Mouse (Mus musculus): Measurements from ENCODE around the gene Gpr84. TPM values are rescaled to one million over a fixed set of nuclear protein-coding genes. Genes with fewer than 3 reads are reported as not detected.

The Gpr84 gene
- polyA plus RNA-seq, 1 experiment = 2.3 TPM

- no peak for TF ChIP-seq CTCF (IDR thresholded peaks at IDR 0.05; ENCODE audit: control insufficient read depth, insufficient read depth, low read length)
- no peak for TF ChIP-seq POLR2A (IDR thresholded peaks at IDR 0.05; ENCODE audit: borderline replicate concordance, control insufficient read depth, low read depth, low read length)
- no peak overlapping the region for H3K27ac ChIP-seq (ENCODE audit: control insufficient read depth, insufficient read depth, low read depth, low read length, poor library complexity)
- H3K4me1 ChIP-seq (ENCODE audit: control insufficient read depth, insufficient read depth, low read length) = no peaks in the 10 kb centered on the region; the same call in none of the 2 replicates
- 43% methylated on average over 2 of the region's 2 CpGs for WGBS
- no peak overlapping the region for H3K4me3 ChIP-seq (replicated peaks; ENCODE audit: control insufficient read depth, low read depth, low read length)
Observed at GRCm38 (mm10) chr15:103301046-103301445, 9.4 kb downstream of the Gpr84 start.

- TF ChIP-seq POLR2A (IDR thresholded peaks at IDR 0.05; ENCODE audit: borderline replicate concordance, control insufficient read depth, low read depth, low read length) = no peak
- no peak for TF ChIP-seq CTCF (IDR thresholded peaks at IDR 0.05; ENCODE audit: control insufficient read depth, insufficient read depth, low read length)
- 67% methylated on average over 2 of the region's 2 CpGs for WGBS
- Histone ChIP-seq H3K4me3 (replicated peaks; ENCODE audit: control insufficient read depth, low read depth, low read length) (no peak overlapping the region), H3K27ac (ENCODE audit: control insufficient read depth, insufficient read depth, low read depth, low read length, poor library complexity) (no peak overlapping the region), H3K4me1 (ENCODE audit: control insufficient read depth, insufficient read depth, low read length) (no peaks in the 10 kb centered on the region; the same call in none of the 2 replicates)
Observed at GRCm38 (mm10) chr15:103300560-103300959, 9.9 kb downstream of the Gpr84 start.

GRCm38 (mm10) chr15:103300067-103300471 is 10.3 kb downstream of the Gpr84 start:
- 61% methylated on average over 18 of the region's 18 CpGs for WGBS
- no peak overlapping the region for H3K4me3 ChIP-seq (replicated peaks; ENCODE audit: control insufficient read depth, low read depth, low read length)
- TF ChIP-seq CTCF (IDR thresholded peaks at IDR 0.05; ENCODE audit: control insufficient read depth, insufficient read depth, low read length) (no peak), POLR2A (IDR thresholded peaks at IDR 0.05; ENCODE audit: borderline replicate concordance, control insufficient read depth, low read depth, low read length) (no peak)
- no peak overlapping the region for H3K27ac ChIP-seq (ENCODE audit: control insufficient read depth, insufficient read depth, low read depth, low read length, poor library complexity)
- no peaks in the 10 kb centered on the region; the same call in none of the 2 replicates for H3K4me1 ChIP-seq (ENCODE audit: control insufficient read depth, insufficient read depth, low read length)

- WGBS = 86% methylated on average over 8 of the region's 8 CpGs
- H3K4me3 ChIP-seq (replicated peaks; ENCODE audit: control insufficient read depth, low read depth, low read length) = no peak overlapping the region
- TF ChIP-seq POLR2A (IDR thresholded peaks at IDR 0.05; ENCODE audit: borderline replicate concordance, control insufficient read depth, low read depth, low read length) = no peak
- no peak for TF ChIP-seq CTCF (IDR thresholded peaks at IDR 0.05; ENCODE audit: control insufficient read depth, insufficient read depth, low read length)
- H3K27ac ChIP-seq (ENCODE audit: control insufficient read depth, insufficient read depth, low read depth, low read length, poor library complexity) = no peak overlapping the region
- no peaks in the 10 kb centered on the region; the same call in none of the 2 replicates for H3K4me1 ChIP-seq (ENCODE audit: control insufficient read depth, insufficient read depth, low read length)
Observed at GRCm38 (mm10) chr15:103299644-103300043, 10.8 kb downstream of the Gpr84 start.

GRCm38 (mm10) chr15:103298861-103299616 is 11.4 kb downstream of the Gpr84 start:
- no peak overlapping the region for H3K27ac ChIP-seq (ENCODE audit: control insufficient read depth, insufficient read depth, low read depth, low read length, poor library complexity)
- H3K4me1 ChIP-seq (ENCODE audit: control insufficient read depth, insufficient read depth, low read length) = no peaks in the 10 kb centered on the region; the same call in 1 of the 2 replicates
- 92% methylated on average over 5 of the region's 5 CpGs for WGBS
- no peak overlapping the region for H3K4me3 ChIP-seq (replicated peaks; ENCODE audit: control insufficient read depth, low read depth, low read length)
- no peak for TF ChIP-seq CTCF (IDR thresholded peaks at IDR 0.05; ENCODE audit: control insufficient read depth, insufficient read depth, low read length)
- no peak for TF ChIP-seq POLR2A (IDR thresholded peaks at IDR 0.05; ENCODE audit: borderline replicate concordance, control insufficient read depth, low read depth, low read length)

GRCm38 (mm10) chr15:103298026-103298425 is 12.4 kb downstream of the Gpr84 start:
- 84% methylated on average over 3 of the region's 3 CpGs for WGBS
- Histone ChIP-seq H3K4me1 (ENCODE audit: control insufficient read depth, insufficient read depth, low read length) (no peaks in the 10 kb centered on the region; the same call in 1 of the 2 replicates), H3K4me3 (replicated peaks; ENCODE audit: control insufficient read depth, low read depth, low read length) (no peak overlapping the region), H3K27ac (ENCODE audit: control insufficient read depth, insufficient read depth, low read depth, low read length, poor library complexity) (no peak overlapping the region)
- TF ChIP-seq CTCF (IDR thresholded peaks at IDR 0.05; ENCODE audit: control insufficient read depth, insufficient read depth, low read length) = no peak
- no peak for TF ChIP-seq POLR2A (IDR thresholded peaks at IDR 0.05; ENCODE audit: borderline replicate concordance, control insufficient read depth, low read depth, low read length)

GRCm38 (mm10) chr15:103297313-103297712 is 13.1 kb downstream of the Gpr84 start:
- no peak for TF ChIP-seq POLR2A (IDR thresholded peaks at IDR 0.05; ENCODE audit: borderline replicate concordance, control insufficient read depth, low read depth, low read length)
- no peak for TF ChIP-seq CTCF (IDR thresholded peaks at IDR 0.05; ENCODE audit: control insufficient read depth, insufficient read depth, low read length)
- Histone ChIP-seq H3K27ac (ENCODE audit: control insufficient read depth, insufficient read depth, low read depth, low read length, poor library complexity) (no peak overlapping the region), H3K4me1 (ENCODE audit: control insufficient read depth, insufficient read depth, low read length) (no peaks in the 10 kb centered on the region; the same call in 1 of the 2 replicates), H3K4me3 (replicated peaks; ENCODE audit: control insufficient read depth, low read depth, low read length) (no peak overlapping the region)
- 79% methylated on average over 6 of the region's 6 CpGs for WGBS

- Histone ChIP-seq H3K4me3 (replicated peaks; ENCODE audit: control insufficient read depth, low read depth, low read length) (no peak overlapping the region), H3K4me1 (ENCODE audit: control insufficient read depth, insufficient read depth, low read length) (no peaks in the 10 kb centered on the region), H3K27ac (ENCODE audit: control insufficient read depth, insufficient read depth, low read depth, low read length, poor library complexity) (no peak overlapping the region)
- 34% methylated on average over 5 of the region's 5 CpGs for WGBS
- TF ChIP-seq CTCF (IDR thresholded peaks at IDR 0.05; ENCODE audit: control insufficient read depth, insufficient read depth, low read length) (no peak), POLR2A (IDR thresholded peaks at IDR 0.05; ENCODE audit: borderline replicate concordance, control insufficient read depth, low read depth, low read length) (no peak)
Observed at GRCm38 (mm10) chr15:103295851-103296250, 14.6 kb downstream of the Gpr84 start.

Data from bone marrow, adult 2 months (tissue).